Mouse (Mus musculus): ENCODE measurements around the gene Mlycd. TPM values are rescaled to one million over a fixed set of nuclear protein-coding genes. Genes with fewer than 3 reads are reported as not detected.

Gene Mlycd
- polyA plus RNA-seq, 1 experiment from 2014 or later = 21.9 TPM

DNA sequence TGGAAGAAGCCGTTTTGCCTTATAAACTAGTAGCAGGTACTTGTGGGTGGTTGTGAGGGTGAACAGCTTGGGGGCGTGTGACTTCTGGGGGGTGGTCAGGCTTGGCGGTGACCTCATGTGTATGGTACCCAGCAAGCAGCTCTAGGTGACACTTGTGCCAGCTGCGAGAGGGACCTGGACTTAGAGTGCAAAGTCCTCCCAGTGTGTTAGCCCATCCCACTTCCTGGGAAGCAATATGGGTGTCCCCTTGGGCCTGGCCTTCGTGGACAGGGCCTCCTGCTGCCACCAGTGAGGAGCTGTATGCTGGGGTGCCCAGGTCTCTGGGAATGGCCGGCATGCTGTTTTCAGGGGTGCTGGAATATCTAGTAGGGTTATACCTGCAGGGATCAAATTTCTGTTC lies 44.2 kb downstream of the Mlycd start:
- ATAC-seq (replicated peaks; ENCODE audit: low FRiP score, low read depth) (peak; percentile 26; the same call in 1 of the 2 replicates), DNase-seq (ENCODE audit: low spot score) (no peak)
- Histone ChIP-seq H3K4me1 (replicated peaks; ENCODE audit: insufficient read depth, low read length) (peaks cover 13% of the 10 kb centered on the region; the same call in 1 of the 2 replicates), H3K9ac (ENCODE audit: low read depth, low read length) (no peak overlapping the region), H3K4me3 (replicated peaks; ENCODE audit: low read depth, low read length) (no peak overlapping the region), H3K4me2 (ENCODE audit: low read length) (0 out of 2 replicates have a peak overlapping the region, but pooled peaks have one; percentile 41), H3K27me3 (ENCODE audit: insufficient read depth, low read length) (no peaks in the 10 kb centered on the region), H3K27ac (no peak overlapping the region), H3K36me3 (ENCODE audit: insufficient read depth, low read length) (no peaks in the 10 kb centered on the region), H3K9me3 (replicated peaks; ENCODE audit: low read length) (no peaks in the 10 kb centered on the region)
- no peak for TF ChIP-seq CTCF (IDR thresholded peaks at IDR 0.05; ENCODE audit: low read depth)
- 73% methylated on average over 6 of the region's 6 CpGs for WGBS

DNA sequence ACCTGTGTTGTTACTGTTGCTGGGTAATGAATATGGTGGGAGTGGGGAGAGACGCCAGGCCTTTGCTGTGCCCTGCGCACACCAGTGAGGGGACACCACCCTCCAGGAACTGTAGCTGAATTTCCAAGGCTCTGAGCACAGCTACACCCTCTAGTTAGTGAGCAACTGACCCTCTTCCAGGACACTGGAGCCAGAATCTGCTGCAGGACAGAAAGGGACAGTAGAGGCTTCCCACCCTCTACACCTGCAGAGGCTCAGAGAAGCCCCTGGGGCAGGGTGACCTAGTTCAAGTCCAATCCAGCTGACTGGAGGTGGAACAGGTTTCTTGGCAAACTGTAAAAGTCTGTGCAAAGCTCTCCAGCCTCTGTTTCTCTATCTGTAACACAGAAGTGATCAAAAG lies 44.7 kb downstream of the Mlycd start:
- Histone ChIP-seq H3K9ac (ENCODE audit: low read depth, low read length) (no peak overlapping the region), H3K36me3 (ENCODE audit: insufficient read depth, low read length) (no peaks in the 10 kb centered on the region), H3K4me3 (replicated peaks; ENCODE audit: low read depth, low read length) (no peak overlapping the region), H3K9me3 (replicated peaks; ENCODE audit: low read length) (no peaks in the 10 kb centered on the region), H3K27ac (no peak overlapping the region), H3K4me1 (replicated peaks; ENCODE audit: insufficient read depth, low read length) (peaks cover 13% of the 10 kb centered on the region; the same call in 1 of the 2 replicates), H3K4me2 (ENCODE audit: low read length) (no peak overlapping the region), H3K27me3 (ENCODE audit: insufficient read depth, low read length) (no peaks in the 10 kb centered on the region)
- DNase-seq (ENCODE audit: low spot score) (no peak), ATAC-seq (replicated peaks; ENCODE audit: low FRiP score, low read depth) (no peak)
- TF ChIP-seq CTCF (IDR thresholded peaks at IDR 0.05; ENCODE audit: low read depth) = no peak
- WGBS = 87% methylated on average over 2 of the region's 2 CpGs

DNA sequence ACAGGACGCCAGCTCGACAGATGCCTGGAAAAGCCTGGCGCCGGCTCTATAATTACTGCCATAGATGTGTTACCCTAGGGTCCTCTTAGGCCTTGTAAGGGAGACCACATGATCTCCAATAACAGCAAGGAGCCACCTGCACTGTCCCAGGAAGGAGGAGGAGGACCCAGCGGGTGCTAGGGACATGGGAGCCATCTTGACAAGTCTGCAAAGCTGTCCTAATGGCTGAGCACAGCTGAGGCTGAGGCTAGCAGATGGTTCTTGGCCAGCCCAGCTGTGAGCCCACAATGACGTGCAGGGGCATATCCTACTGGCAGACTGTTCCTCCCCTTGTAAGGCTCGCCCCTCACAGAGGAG lies 45.2 kb downstream of the Mlycd start:
- H3K9me3 ChIP-seq (replicated peaks; ENCODE audit: low read length) = no peaks in the 10 kb centered on the region
- 72% methylated on average over 7 of the region's 7 CpGs for WGBS
- H3K36me3 ChIP-seq (ENCODE audit: insufficient read depth, low read length) = no peaks in the 10 kb centered on the region
- H3K4me1 ChIP-seq (replicated peaks; ENCODE audit: insufficient read depth, low read length) = peaks cover 13% of the 10 kb centered on the region; the same call in 1 of the 2 replicates
- TF ChIP-seq CTCF (IDR thresholded peaks at IDR 0.05; ENCODE audit: low read depth) = no peak
- H3K4me2 ChIP-seq (ENCODE audit: low read length) = no peak overlapping the region
- no peak for DNase-seq (ENCODE audit: low spot score)
- ATAC-seq (replicated peaks; ENCODE audit: low FRiP score, low read depth) = no peak
- no peak overlapping the region for H3K4me3 ChIP-seq (replicated peaks; ENCODE audit: low read depth, low read length)
- H3K27ac ChIP-seq = no peak overlapping the region
- no peaks in the 10 kb centered on the region for H3K27me3 ChIP-seq (ENCODE audit: insufficient read depth, low read length)
- no peak overlapping the region for H3K9ac ChIP-seq (ENCODE audit: low read depth, low read length)

DNA sequence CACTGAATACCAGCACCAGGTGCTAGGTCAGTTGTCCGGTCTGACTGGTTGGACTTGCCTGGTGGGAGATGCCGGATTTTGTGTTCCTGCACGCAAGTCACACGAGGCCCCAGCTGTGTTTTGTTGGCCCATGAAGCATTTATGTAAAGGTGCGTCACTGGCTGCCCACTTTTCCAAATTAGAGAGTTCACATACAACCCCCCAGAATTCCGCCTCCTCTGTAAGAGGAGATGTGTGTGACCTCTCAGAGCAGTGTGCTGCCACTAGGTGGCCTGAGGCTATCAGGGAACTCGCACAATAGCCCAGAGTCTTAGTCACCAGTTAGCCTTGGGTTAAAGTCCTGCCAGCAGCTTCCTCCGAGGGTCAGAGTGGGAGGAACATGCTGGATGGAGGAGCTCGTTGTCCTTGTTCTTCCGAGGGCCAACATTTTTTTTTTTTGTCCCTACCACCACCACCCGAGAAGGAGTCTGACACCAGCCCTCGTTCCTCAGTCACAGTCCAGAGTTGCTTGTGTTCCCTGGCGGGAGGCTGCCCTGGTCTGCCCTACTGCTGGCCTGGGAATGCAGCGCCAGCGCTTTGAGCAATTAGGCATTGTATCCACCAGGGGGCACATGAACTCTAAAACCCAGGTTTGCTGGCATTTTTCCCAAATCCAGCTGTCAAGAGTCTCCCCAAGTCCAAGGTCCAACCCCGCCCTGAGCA lies 45.7 kb downstream of the Mlycd start:
- peak; percentile 90 for DNase-seq (ENCODE audit: low spot score)
- H3K4me3 ChIP-seq (replicated peaks; ENCODE audit: low read depth, low read length) = no peak overlapping the region
- no peaks in the 10 kb centered on the region for H3K27me3 ChIP-seq (ENCODE audit: insufficient read depth, low read length)
- WGBS = 15% methylated on average over 16 of the region's 16 CpGs
- TF ChIP-seq CTCF (IDR thresholded peaks at IDR 0.05; ENCODE audit: low read depth) = peak; percentile 83
- H3K36me3 ChIP-seq (ENCODE audit: insufficient read depth, low read length) = no peaks in the 10 kb centered on the region
- H3K9me3 ChIP-seq (replicated peaks; ENCODE audit: low read length) = no peaks in the 10 kb centered on the region
- peak overlapping the region; percentile 8; the same call in 1 of the 2 replicates for H3K4me2 ChIP-seq (ENCODE audit: low read length)
- H3K9ac ChIP-seq (ENCODE audit: low read depth, low read length) = no peak overlapping the region
- ATAC-seq (replicated peaks; ENCODE audit: low FRiP score, low read depth) = peak; percentile 62
- H3K27ac ChIP-seq = no peak overlapping the region
- peaks cover 13% of the 10 kb centered on the region; the same call in 1 of the 2 replicates for H3K4me1 ChIP-seq (replicated peaks; ENCODE audit: insufficient read depth, low read length)

DNA sequence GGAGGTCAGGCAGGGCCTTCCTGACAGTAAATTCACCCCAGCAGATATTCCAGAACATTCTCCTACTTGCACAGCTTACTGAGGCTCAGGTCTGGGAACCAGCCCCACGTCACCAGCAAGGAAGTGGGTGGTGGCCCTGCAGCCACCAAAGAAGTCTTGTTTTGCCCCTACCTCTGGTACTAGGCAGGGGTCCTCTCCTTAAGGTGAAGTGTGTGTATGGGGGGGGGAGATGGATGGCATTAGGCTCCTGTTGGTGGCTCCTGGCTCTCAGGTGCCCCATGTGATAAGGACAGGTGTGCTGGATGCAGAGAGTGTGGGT lies 46.2 kb downstream of the Mlycd start:
- WGBS = 28% methylated on average over 1 of the region's 1 CpGs

DNA sequence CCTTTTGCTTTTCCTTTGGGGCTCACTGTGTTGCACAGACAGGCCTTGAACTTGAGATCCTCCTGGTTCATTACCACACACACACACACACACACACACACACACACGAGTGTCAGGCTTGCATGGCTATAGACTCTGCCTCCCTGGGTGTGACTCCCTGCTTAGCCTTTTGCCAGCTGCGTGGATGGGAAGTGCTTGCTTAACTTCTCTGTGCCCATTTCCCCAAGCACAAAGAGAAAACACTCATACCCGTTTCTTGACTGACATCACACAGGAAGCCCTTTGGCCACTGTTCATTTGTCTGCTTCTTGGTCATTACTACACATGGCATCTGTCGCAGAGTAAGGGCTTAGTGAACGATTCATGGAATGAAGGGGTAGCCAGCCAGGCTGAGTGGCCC lies 47.3 kb downstream of the Mlycd start:
- Histone ChIP-seq H3K4me1 (replicated peaks; ENCODE audit: insufficient read depth, low read length) (peaks cover 18% of the 10 kb centered on the region; the same call in 1 of the 2 replicates), H3K27ac (no peak overlapping the region), H3K36me3 (ENCODE audit: insufficient read depth, low read length) (no peaks in the 10 kb centered on the region), H3K4me3 (replicated peaks; ENCODE audit: low read depth, low read length) (no peak overlapping the region), H3K27me3 (ENCODE audit: insufficient read depth, low read length) (no peaks in the 10 kb centered on the region), H3K9ac (ENCODE audit: low read depth, low read length) (no peak overlapping the region), H3K4me2 (ENCODE audit: low read length) (no peak overlapping the region), H3K9me3 (replicated peaks; ENCODE audit: low read length) (no peaks in the 10 kb centered on the region)
- DNase-seq (ENCODE audit: low spot score) = no peak
- no peak for ATAC-seq (replicated peaks; ENCODE audit: low FRiP score, low read depth)
- TF ChIP-seq CTCF (IDR thresholded peaks at IDR 0.05; ENCODE audit: low read depth) = no peak
- WGBS = 63% methylated on average over 5 of the region's 5 CpGs

More for the DNA sequence above, 46.2 kb downstream of the Mlycd start:
- no peak overlapping the region for H3K27ac ChIP-seq
- H3K36me3 ChIP-seq (ENCODE audit: insufficient read depth, low read length) = no peaks in the 10 kb centered on the region
- H3K9me3 ChIP-seq (replicated peaks; ENCODE audit: low read length) = no peaks in the 10 kb centered on the region
- DNase-seq (ENCODE audit: low spot score) (no peak), ATAC-seq (replicated peaks; ENCODE audit: low FRiP score, low read depth) (peak; percentile 44)
- no peaks in the 10 kb centered on the region for H3K27me3 ChIP-seq (ENCODE audit: insufficient read depth, low read length)
- peak overlapping the region; percentile 8; the same call in 1 of the 2 replicates for H3K4me2 ChIP-seq (ENCODE audit: low read length)
- no peak overlapping the region for H3K9ac ChIP-seq (ENCODE audit: low read depth, low read length)
- H3K4me3 ChIP-seq (replicated peaks; ENCODE audit: low read depth, low read length) = no peak overlapping the region
- H3K4me1 ChIP-seq (replicated peaks; ENCODE audit: insufficient read depth, low read length) = peaks cover 13% of the 10 kb centered on the region; the same call in 1 of the 2 replicates
- no peak for TF ChIP-seq CTCF (IDR thresholded peaks at IDR 0.05; ENCODE audit: low read depth)

Data from kidney, postnatal 0 days (tissue).